Mouse (Mus musculus) midbrain, embryonic 15.5 days (tissue): Measurements from ENCODE around the gene Best1. TPM values are rescaled to one million over a fixed set of nuclear protein-coding genes. Genes with fewer than 3 reads are reported as not detected.
A peak's percentile ranks its signal among the peaks of the same experiment; 100 is the strongest.

Source experiments
- ATAC-seq: fragments of 200-750 bp; cut with Nextera tagmentation; replicated peaks from 2 replicates; pipeline ENCODE4 v1.8.0; 2017; ENCODE audit warnings: moderate TSS enrichment
- H3K27ac ChIP-seq: fragments of 300-500 bp; sonication (generic); 2 replicates; pipeline ENCODE4 v1.5.1; 2015; ENCODE audit warnings: mild to moderate bottlenecking, inconsistent platforms
- H3K27me3 ChIP-seq: fragments of 300-500 bp; sonication (generic); replicated peaks from 2 replicates; pipeline ENCODE4 v1.6.1; 2015; ENCODE audit warnings: inconsistent platforms
- H3K36me3 ChIP-seq: fragments of 300-500 bp; sonication (generic); replicated peaks from 2 replicates; pipeline ENCODE4 v1.6.1; 2015; ENCODE audit warnings: inconsistent platforms
- H3K4me1 ChIP-seq: fragments of 300-500 bp; sonication (generic); 2 replicates; pipeline ENCODE4 v1.6.1; 2015; ENCODE audit warnings: inconsistent platforms
- H3K4me2 ChIP-seq: fragments of 300-500 bp; sonication (generic); 2 replicates; pipeline ENCODE4 v1.6.1; 2015; ENCODE audit warnings: inconsistent platforms, mild to moderate bottlenecking, moderate library complexity
- H3K4me3 ChIP-seq: fragments of 300-500 bp; sonication (generic); 2 replicates; pipeline ENCODE4 v1.5.1; 2015; ENCODE audit warnings: mild to moderate bottlenecking, inconsistent platforms
- H3K9ac ChIP-seq: fragments of 300-500 bp; sonication (generic); 2 replicates; pipeline ENCODE4 v1.6.1; 2015; ENCODE audit warnings: mild to moderate bottlenecking, inconsistent platforms
- H3K9me3 ChIP-seq: fragments of 300-500 bp; sonication (generic); 2 replicates; pipeline ENCODE4 v1.6.1; 2016; ENCODE audit warnings: inconsistent platforms
- WGBS: fragments of 180-500 bp; shearing (Covaris S2); methylation state at CpG from one replicate; pipeline ENCODE4 v1.1.7; 2015; ENCODE audit warnings: mixed read lengths; 5-methylcytosine and 5-hydroxymethylcytosine counted together
- polyA plus RNA-seq: library from polyadenylated mRNA; unstranded; fragments of >200 nt; fragmentation: Nextera tagmentation; extraction: Ambion mirVana; gene quantifications from 2 replicates; pipeline ENCODE4 v1.2.1, GENCODE M21; 2015

Gene Best1
- polyA plus RNA-seq, 1 experiment from 2014 or later, result 3.2 TPM

- no peak overlapping the region for H3K4me3 ChIP-seq
- ATAC-seq, result no peak
- no peak overlapping the region for H3K4me2 ChIP-seq
- WGBS, result 22% methylated on average over 3 of the region's 3 CpGs
- no peaks in the 10 kb centered on the region for H3K36me3 ChIP-seq
- H3K27me3 ChIP-seq, result no peaks in the 10 kb centered on the region
- H3K27ac ChIP-seq, result no peak overlapping the region
- H3K9me3 ChIP-seq, result no peaks in the 10 kb centered on the region
- no peak overlapping the region for H3K9ac ChIP-seq
- peaks cover 26% of the 10 kb centered on the region for H3K4me1 ChIP-seq
Observed at GRCm38 (mm10) chr19:10038910-10039309, 37.5 kb upstream of the Best1 start.

DNA sequence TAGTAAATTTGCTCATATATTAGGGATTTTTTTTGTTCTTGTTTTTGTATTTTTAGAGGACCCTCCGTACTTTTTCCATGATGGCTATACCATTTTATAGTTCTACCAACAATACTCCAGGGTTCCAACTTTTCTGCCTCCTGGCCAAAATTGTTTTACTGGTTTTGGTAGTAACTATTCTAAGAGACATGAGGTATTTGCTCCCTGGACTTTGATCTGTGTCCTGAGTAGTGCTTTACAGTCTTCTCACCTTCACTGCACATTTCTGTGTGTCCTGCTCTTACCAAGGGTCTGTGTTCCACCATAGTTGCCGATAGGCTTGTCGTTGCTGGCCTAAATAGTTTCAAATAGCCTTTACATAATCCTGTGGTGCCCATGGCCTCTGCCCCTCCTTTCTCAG, 36.9 kb upstream of the Best1 start:
- H3K4me1 ChIP-seq, result peaks cover 21% of the 10 kb centered on the region
- no peaks in the 10 kb centered on the region for H3K9me3 ChIP-seq
- H3K36me3 ChIP-seq, result no peaks in the 10 kb centered on the region
- H3K9ac ChIP-seq, result no peak overlapping the region
- H3K4me3 ChIP-seq, result no peak overlapping the region
- no peak overlapping the region for H3K27ac ChIP-seq
- ATAC-seq, result no peak
- H3K27me3 ChIP-seq, result no peaks in the 10 kb centered on the region
- 77% methylated on average over 3 of the region's 3 CpGs for WGBS
- no peak overlapping the region for H3K4me2 ChIP-seq

DNA sequence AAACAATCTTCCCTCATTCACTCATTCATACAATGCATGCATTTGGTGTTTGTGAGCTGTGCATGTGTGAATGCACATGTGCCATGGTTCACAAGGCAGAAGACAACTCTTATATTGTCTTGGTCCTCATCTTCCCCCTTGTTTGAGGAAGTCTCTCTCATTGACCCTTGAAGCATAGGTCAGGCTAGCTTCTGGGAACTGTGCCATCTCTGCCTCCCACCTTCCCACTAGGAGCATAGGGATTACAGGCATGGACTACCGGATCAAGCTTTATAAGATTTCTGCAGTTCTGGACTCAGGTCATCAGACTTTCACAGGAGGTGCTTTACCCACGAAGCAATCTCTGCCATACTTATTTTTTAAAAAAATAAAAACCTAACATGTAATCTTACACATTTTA, 36.1 kb upstream of the Best1 start:
- 53% methylated on average over 2 of the region's 2 CpGs for WGBS
- Histone ChIP-seq H3K36me3 (no peaks in the 10 kb centered on the region), H3K27me3 (no peaks in the 10 kb centered on the region), H3K4me2 (no peak overlapping the region), H3K9me3 (no peaks in the 10 kb centered on the region), H3K27ac (no peak overlapping the region), H3K4me3 (no peak overlapping the region), H3K4me1 (peaks cover 13% of the 10 kb centered on the region), H3K9ac (no peak overlapping the region)
- no peak for ATAC-seq

- Histone ChIP-seq H3K4me1 (no peaks in the 10 kb centered on the region), H3K9ac (no peak overlapping the region), H3K36me3 (no peaks in the 10 kb centered on the region), H3K4me2 (no peak overlapping the region), H3K27ac (no peak overlapping the region), H3K27me3 (no peaks in the 10 kb centered on the region), H3K4me3 (no peak overlapping the region), H3K9me3 (no peaks in the 10 kb centered on the region)
- WGBS, result 62% methylated on average over 8 of the region's 8 CpGs
- peak; percentile 47 for ATAC-seq
Observed at GRCm38 (mm10) chr19:10034785-10035447, 33.5 kb upstream of the Best1 start.

GRCm38 (mm10) chr19:10034356-10034755, 32.9 kb upstream of the Best1 start:
- 76% methylated on average over 5 of the region's 5 CpGs for WGBS

GRCm38 (mm10) chr19:10033211-10033973, 32.0 kb upstream of the Best1 start:
- Histone ChIP-seq H3K4me3 (no peak overlapping the region), H3K9ac (no peak overlapping the region), H3K4me1 (no peaks in the 10 kb centered on the region), H3K27me3 (no peaks in the 10 kb centered on the region), H3K4me2 (no peak overlapping the region), H3K9me3 (no peaks in the 10 kb centered on the region), H3K36me3 (no peaks in the 10 kb centered on the region), H3K27ac (no peak overlapping the region)
- WGBS, result 33% methylated on average over 8 of the region's 8 CpGs
- ATAC-seq, result peak; percentile 57

More at GRCm38 (mm10) chr19:10034356-10034755, 32.9 kb upstream of the Best1 start:
- Histone ChIP-seq H3K27me3 (no peaks in the 10 kb centered on the region), H3K4me2 (no peak overlapping the region), H3K4me3 (no peak overlapping the region), H3K4me1 (no peaks in the 10 kb centered on the region), H3K9me3 (no peaks in the 10 kb centered on the region), H3K27ac (no peak overlapping the region), H3K36me3 (no peaks in the 10 kb centered on the region), H3K9ac (no peak overlapping the region)
- no peak for ATAC-seq

GRCm38 (mm10) chr19:10029746-10030145, 28.3 kb upstream of the Best1 start:
- Histone ChIP-seq H3K9ac (no peak overlapping the region), H3K4me3 (no peak overlapping the region), H3K4me2 (no peak overlapping the region), H3K27me3 (no peaks in the 10 kb centered on the region), H3K4me1 (0 out of 2 replicates have a peak, but pooled peaks cover 8% of the 10 kb centered on the region), H3K9me3 (no peaks in the 10 kb centered on the region), H3K36me3 (no peaks in the 10 kb centered on the region), H3K27ac (no peak overlapping the region)
- 84% methylated on average over 2 of the region's 2 CpGs for WGBS
- no peak for ATAC-seq

- 0 out of 2 replicates have a peak, but pooled peaks cover 8% of the 10 kb centered on the region for H3K4me1 ChIP-seq
- H3K9ac ChIP-seq, result no peak overlapping the region
- ATAC-seq, result 0 out of 2 replicates have a peak, but pooled peaks have one; percentile 31
- no peaks in the 10 kb centered on the region for H3K36me3 ChIP-seq
- H3K4me2 ChIP-seq, result no peak overlapping the region
- H3K27ac ChIP-seq, result peak overlapping the region; percentile 21; the same call in 1 of the 2 replicates
- WGBS, result 24% methylated on average over 8 of the region's 8 CpGs
- no peak overlapping the region for H3K4me3 ChIP-seq
- no peaks in the 10 kb centered on the region for H3K9me3 ChIP-seq
- no peaks in the 10 kb centered on the region for H3K27me3 ChIP-seq
Observed at GRCm38 (mm10) chr19:10025169-10025875, 23.9 kb upstream of the Best1 start.

- Histone ChIP-seq H3K9ac (no peak overlapping the region), H3K27ac (no peak overlapping the region; the same call in 1 of the 2 replicates), H3K4me3 (no peak overlapping the region), H3K36me3 (no peaks in the 10 kb centered on the region), H3K4me1 (peaks cover 20% of the 10 kb centered on the region), H3K27me3 (no peaks in the 10 kb centered on the region), H3K4me2 (no peak overlapping the region), H3K9me3 (no peaks in the 10 kb centered on the region)
- 69% methylated on average over 9 of the region's 9 CpGs for WGBS
- ATAC-seq, result no peak
Observed at GRCm38 (mm10) chr19:10023304-10023758, 21.9 kb upstream of the Best1 start.

DNA sequence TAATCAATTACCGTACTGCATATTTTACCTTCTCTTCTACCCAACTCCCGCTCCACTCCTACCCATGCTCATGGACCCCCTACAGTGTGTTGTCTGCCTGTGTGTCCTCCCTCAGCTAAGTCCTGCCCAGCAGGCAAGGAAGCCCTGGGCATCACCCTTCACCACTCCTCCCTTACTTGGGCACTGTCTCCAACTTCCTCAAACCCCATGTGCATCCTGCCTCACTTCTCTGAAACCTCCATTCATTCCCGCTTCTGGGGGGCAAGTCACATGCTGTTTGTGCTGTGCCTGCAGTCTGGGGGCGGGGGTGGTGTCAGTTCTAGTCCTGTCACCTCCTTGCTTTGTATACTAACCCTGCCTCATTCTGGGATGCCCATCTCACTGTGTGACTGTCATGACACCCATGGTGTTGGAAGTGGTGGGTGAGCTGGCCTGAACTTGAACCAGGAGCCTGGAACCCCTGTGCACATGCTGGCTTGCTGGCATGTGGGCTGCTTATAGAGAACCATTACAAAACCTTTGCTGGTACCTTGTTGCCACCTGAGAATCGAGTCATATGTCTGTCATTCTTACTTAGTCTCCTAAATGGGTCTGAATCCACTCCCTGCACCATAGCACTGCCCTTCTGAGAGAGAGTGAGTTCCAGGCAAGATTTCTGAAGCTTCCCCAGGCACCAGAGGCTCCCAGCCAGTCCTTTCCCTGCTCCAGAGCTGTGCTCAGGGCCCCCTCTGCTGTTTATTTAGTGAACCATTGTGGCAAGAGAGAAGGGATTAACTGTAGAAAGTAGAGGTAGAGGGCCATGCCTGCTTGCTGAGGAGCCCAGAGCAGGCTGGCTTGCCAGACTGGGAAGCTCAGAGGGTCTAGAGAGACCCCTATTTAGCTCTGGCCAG, 21.2 kb upstream of the Best1 start:
- ATAC-seq, result no peak
- no peak overlapping the region; the same call in 1 of the 2 replicates for H3K27ac ChIP-seq
- H3K9ac ChIP-seq, result no peak overlapping the region

DNA sequence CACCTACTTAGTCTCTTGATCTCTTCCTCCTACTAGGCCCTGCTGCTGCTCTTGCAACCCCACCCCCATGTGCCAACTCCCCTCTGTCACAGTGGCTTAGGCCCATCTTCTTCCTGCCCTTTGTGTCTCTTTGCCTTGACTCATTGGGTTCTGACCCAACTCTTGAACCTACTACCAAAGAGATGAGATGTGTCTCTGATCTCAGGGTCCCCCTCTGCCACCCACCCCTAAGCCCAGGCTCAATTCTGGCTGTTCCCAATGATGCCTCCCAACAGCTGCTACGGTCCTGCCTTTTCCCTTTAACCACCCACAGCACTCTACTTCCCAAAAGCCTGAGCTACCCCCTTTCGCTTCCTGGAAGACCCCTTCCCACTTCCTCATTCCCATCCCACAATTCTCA, 20.5 kb upstream of the Best1 start:
- Histone ChIP-seq H3K4me3 (no peak overlapping the region), H3K9me3 (no peaks in the 10 kb centered on the region), H3K4me1 (peaks cover 30% of the 10 kb centered on the region), H3K27ac (no peak overlapping the region), H3K27me3 (no peaks in the 10 kb centered on the region), H3K36me3 (no peaks in the 10 kb centered on the region), H3K9ac (no peak overlapping the region), H3K4me2 (no peak overlapping the region)
- no peak for ATAC-seq
- 83% methylated on average over 2 of the region's 2 CpGs for WGBS

More for the DNA sequence above, 21.2 kb upstream of the Best1 start:
- no peaks in the 10 kb centered on the region for H3K36me3 ChIP-seq
- H3K4me3 ChIP-seq, result no peak overlapping the region
- 68% methylated on average over 5 of the region's 5 CpGs for WGBS
- H3K4me2 ChIP-seq, result no peak overlapping the region
- H3K9me3 ChIP-seq, result no peaks in the 10 kb centered on the region
- no peaks in the 10 kb centered on the region for H3K27me3 ChIP-seq
- peaks cover 27% of the 10 kb centered on the region for H3K4me1 ChIP-seq
